Mouse (Mus musculus) liver, adult 2 months (tissue): ENCODE data around the gene Enox1.

Source experiments
- CTCF ChIP-seq: fragments of 200-500 bp; IDR thresholded peaks from 2 replicates; pipeline ENCODE4 v1.5.1; 2011; ENCODE audit warnings: low read depth, low read length, control low read depth
- POLR2A ChIP-seq: fragments of 200-500 bp; IDR thresholded peaks from 2 replicates; pipeline ENCODE4 v1.6.1; 2011; ENCODE audit warnings: low read length, control low read depth; ENCODE audit not compliant: insufficient read depth; ENCODE audit errors: extremely low read depth

- no peak for TF ChIP-seq CTCF
- TF ChIP-seq POLR2A, result no peak
Measured at GRCm38 (mm10) chr14:77670945-77671344, 514.4 kb downstream of the Enox1 start.
